Mouse (Mus musculus) right cerebral cortex, postnatal 25 days (tissue): Measurements from ENCODE around the gene Shroom1.

ENCODE experiments used
- DNase-seq: peaks from one replicate; pipeline ENCODE4 v3.0.0; 2022

The Shroom1 gene

GRCm38 (mm10) chr11:53447996-53448395 lies 9.0 kb upstream of the Shroom1 start:
- no peak for DNase-seq

GRCm38 (mm10) chr11:53448529-53448928 lies 8.5 kb upstream of the Shroom1 start:
- no peak for DNase-seq

- DNase-seq, result no peak
These were observed 6.8 kb upstream of the Shroom1 start for GRCm38 (mm10) chr11:53450070-53450705.

GRCm38 (mm10) chr11:53451361-53451760 lies 5.6 kb upstream of the Shroom1 start:
- no peak for DNase-seq

GRCm38 (mm10) chr11:53452396-53452795 lies 4.6 kb upstream of the Shroom1 start:
- DNase-seq, result no peak

GRCm38 (mm10) chr11:53453031-53453430 lies 4.0 kb upstream of the Shroom1 start:
- no peak for DNase-seq

- no peak for DNase-seq
These were observed 458 bp downstream of the Shroom1 start for GRCm38 (mm10) chr11:53457372-53457954.

GRCm38 (mm10) chr11:53458996-53459395 lies 2.0 kb downstream of the Shroom1 start:
- no peak for DNase-seq

- DNase-seq, result no peak
These were observed 3.2 kb downstream of the Shroom1 start for GRCm38 (mm10) chr11:53460192-53460591.

- no peak for DNase-seq
These were observed 4.7 kb downstream of the Shroom1 start for GRCm38 (mm10) chr11:53461727-53462126.

- DNase-seq, result peak; percentile 77
These were observed 6.8 kb downstream of the Shroom1 start for GRCm38 (mm10) chr11:53463551-53464424.

- DNase-seq, result peak; percentile 83
These were observed 9.4 kb downstream of the Shroom1 start for GRCm38 (mm10) chr11:53466231-53466971.

GRCm38 (mm10) chr11:53469294-53469967 lies 12.4 kb downstream of the Shroom1 start:
- DNase-seq, result no peak

- peak; percentile 89 for DNase-seq
These were observed 13.1 kb downstream of the Shroom1 start, which contains the start of gene Gm9837 for GRCm38 (mm10) chr11:53469968-53470695. Gm9837 (minus strand) TSS chr11:53470479.

- DNase-seq, result no peak
These were observed 15.7 kb downstream of the Shroom1 start for GRCm38 (mm10) chr11:53472709-53473108.

- no peak for DNase-seq
These were observed 18.6 kb downstream of the Shroom1 start for GRCm38 (mm10) chr11:53475620-53476019.

- DNase-seq, result no peak
These were observed 20.8 kb downstream of the Shroom1 start for GRCm38 (mm10) chr11:53477833-53478232.

- peak; percentile 63 for DNase-seq
These were observed 21.6 kb downstream of the Shroom1 start for GRCm38 (mm10) chr11:53478383-53479170.

GRCm38 (mm10) chr11:53479171-53479782 lies 22.3 kb downstream of the Shroom1 start:
- peak; percentile 72 for DNase-seq

GRCm38 (mm10) chr11:53479783-53480301 lies 22.8 kb downstream of the Shroom1 start, which contains the start of the genes Gm9945 and Sowaha:
Gm9945 (plus strand) TSS chr11:53480166.
Sowaha (minus strand) TSS chr11:53480274.
- no peak for DNase-seq
